Mouse (Mus musculus) CD4-positive helper T cell, adult 2 months (primary cell): ENCODE measurements at regions not wholly inside any gene's neighbourhood (a gene's known extent, or its start where the extent isn't known, plus 50 kb on each side); places are given as distances from the start of the nearest gene placed in this dataset.

Source experiments
- DNase-seq: peaks from one replicate; pipeline ENCODE4 v3.0.0-alpha.2; 2012; ENCODE audit warnings: low read depth, missing footprints, low spot score

DNA sequence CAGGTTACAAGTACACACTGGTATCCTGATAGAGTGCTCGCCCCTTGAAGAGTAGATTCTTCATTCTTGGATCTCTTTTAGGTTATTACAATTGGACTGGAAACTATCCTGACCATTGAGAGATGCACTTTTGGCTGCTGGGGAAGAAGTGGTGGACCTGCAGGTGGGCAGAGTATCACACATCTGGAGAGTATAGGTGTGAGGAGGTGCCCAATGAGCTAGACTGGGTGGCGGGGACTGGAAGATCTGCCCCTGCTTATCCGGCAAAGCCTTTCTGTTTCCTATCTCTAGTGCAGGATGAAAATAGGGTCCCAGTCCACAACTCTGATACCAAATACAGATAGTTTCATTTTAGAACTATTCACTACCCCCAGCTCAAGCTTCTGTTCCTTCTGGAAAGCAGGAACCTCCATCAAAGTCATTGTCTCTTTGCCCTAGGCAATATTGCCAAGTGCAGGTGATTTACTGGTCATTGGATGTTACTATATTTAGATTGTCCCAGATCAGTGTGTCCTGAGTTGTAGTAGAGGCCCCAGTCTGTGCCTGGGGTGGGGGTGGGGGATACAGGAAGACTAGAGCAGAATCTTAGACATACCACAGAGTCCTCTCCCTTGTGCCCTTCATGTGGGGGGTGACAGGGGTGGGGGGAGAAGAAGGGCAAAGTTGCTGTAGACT lies 62.5 kb upstream of the Ube2e1 start:
- no peak for DNase-seq

DNA sequence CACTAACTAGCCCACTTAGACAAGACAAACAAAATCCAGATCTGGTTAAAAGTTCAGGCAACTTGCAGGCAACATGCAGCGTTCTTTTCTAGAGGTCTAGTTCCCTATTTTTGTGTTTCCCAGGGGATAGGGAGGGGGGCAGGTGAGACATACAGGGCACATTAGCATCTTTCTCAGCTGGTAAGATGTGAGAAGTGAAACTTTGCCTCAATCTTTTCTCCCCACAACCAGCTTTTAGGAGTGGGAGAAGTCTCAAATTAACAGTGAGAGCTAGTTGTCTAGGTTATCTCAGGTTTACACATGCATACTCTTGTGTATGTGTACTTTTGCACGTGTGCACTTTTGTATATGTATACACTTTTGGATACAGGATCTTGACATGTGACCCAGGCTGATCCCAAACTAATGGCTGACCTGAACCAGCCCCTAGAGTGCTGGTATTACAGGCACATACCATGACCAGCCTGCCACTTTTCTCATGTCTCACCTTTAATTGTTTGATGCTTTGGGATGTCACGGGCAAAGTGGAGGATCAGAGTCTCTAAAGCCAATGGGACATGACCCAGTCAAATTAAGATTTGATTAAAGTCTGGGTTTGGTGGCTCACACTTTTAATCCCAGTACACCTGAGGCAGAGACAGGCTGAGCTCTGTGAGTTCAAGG lies 60.3 kb upstream of the Ube2e1 start:
- no peak for DNase-seq

DNA sequence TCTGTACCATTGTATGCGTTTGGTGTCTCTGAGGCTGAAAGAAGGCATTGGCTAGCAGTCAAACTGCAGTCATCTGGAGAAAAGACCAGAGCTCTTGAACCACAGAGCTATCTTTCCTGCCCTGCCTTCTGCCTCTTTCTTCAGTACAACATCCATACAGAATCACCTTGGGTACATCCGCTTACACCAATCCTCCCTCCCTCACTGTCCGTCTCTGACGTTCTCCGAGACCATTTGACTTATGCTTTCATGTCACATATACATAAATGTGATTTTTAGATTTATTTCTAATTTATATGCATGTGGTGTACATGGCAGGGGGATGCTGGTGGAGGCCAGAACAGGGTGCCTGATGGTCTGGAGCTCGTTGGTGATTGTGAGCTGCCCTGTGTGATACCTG lies 57.7 kb upstream of the Ube2e1 start:
- DNase-seq = no peak

GRCm38 (mm10) chr14:18385953-18386668 lies 54.5 kb upstream of the Ube2e1 start:
- no peak for DNase-seq
